Mouse (Mus musculus) CD8-positive naive resting alpha-beta T cell, adult 2 months (primary cell): ENCODE measurements around the gene Asb18.

Source experiments
- DNase-seq, 2 experiments: peaks; one replicate each; pipeline ENCODE4 v3.0.0; 2022; ENCODE audit warnings: low read depth in 2 of 2, low spot score in 2 of 2

Gene Asb18

DNA sequence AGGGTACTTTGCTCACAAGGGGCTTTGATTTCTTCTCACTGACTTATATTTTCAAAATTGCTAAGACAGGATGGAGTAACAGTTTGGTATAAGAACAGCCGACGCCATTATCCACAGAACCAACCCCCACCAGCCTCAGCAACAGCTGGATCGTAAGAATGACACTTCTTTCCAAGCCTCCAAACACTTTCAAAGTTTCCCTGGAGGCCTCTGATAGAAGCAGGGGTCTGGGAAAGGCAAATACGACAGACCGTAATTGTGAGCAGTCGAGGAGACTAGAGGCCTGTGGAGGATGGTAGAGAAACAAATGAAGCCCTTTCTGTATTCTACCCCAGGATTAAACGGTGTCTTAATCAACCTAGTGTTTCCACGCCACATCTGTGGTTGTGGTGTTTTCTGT is 42.6 kb downstream of the Asb18 start:
- DNase-seq: no peak

DNA sequence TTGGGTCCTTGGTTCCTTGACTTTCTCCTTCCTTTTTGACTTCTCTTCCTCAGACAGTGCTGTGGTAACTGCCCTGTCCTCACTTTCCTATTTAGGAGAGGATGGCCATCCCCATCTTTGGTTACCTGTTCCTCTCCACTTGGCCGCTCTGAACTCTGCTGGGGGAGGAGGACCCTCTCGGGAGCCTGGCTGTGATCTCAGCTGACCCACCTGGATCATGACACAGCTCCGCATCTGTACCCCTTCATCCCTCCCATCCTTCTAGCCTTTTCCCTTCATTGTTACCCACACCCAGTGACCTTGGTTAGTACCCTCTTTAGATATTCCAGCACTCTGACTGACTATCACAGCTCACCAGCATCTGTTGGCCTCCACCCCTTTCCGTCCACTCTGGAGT is 44.8 kb downstream of the Asb18 start:
- DNase-seq: no peak

DNA sequence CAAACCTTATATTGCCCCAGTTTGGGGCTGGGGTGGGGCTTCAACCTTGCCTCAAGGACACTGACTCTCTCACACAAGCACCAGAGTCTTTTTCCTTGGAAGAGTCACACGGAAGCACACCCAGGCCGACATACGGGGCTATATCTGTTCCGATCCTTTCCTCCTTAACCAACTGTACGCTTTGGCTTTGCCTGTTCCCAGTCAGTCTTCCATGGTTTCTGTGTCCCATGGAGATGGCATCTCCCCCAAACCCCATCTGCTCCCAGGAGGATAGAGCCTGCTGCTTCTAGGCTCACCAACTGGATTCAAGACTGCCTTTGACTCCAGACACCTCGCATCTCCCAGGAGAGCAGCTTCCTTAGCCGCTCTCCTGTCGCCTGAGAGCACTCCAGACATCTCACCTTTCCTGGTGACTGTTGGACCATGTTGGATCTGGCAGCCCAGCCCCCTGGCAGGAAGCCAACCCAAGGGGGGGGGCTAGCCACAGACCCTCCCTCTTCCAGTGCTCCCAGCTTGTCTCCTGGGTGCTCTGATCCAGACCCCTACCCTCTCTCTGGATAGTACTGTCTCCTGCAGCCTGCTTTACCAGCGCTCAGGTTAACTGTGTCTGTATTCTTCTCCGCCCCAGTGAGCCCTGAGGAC is 45.3 kb downstream of the Asb18 start:
- DNase-seq: no peak

DNA sequence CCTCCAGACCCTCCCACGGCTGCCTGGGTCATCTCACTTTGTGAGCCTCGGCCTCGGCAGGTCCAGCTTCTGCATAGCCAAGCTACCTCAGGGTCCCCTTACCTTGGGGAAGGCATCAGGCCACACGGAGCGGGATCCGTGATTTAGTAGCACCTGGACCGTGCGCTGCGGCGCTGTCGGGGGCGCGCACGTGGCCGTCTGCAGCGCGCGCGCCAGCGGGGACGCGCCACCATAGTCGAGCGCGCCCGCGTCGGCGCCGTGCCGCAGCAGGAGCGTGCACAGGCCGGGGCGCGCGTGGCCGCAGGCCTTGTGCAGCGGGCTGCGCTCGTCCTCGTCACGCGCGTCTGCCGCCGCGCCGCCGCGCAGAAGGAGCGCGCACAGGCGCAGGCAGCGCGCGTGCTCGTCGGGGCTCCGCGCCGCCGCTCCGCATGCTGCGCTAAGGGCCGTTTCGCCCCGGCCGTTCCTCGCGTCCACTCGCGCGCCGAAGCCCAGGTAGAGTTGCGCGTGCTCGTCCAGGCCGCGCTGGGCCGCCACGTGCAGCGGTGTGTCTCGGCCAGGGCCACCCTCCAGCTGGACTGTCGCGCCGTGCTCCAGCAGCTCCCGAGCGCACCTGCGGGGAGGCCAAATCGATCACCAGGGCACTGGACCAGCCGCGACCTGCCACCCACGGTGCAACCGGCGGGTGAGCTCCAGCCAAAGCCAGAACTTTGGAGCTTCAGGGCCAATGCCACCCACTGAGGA is 46.2 kb downstream of the Asb18 start:
- DNase-seq: no peak

GRCm38 (mm10) chr1:89967585-89967984 is 46.9 kb downstream of the Asb18 start:
- no peak for DNase-seq

- DNase-seq: no peak
Measured at GRCm38 (mm10) chr1:89964426-89964825, 50.0 kb downstream of the Asb18 start.

GRCm38 (mm10) chr1:89963296-89963695 is 51.2 kb downstream of the Asb18 start:
- no peak for DNase-seq

DNA sequence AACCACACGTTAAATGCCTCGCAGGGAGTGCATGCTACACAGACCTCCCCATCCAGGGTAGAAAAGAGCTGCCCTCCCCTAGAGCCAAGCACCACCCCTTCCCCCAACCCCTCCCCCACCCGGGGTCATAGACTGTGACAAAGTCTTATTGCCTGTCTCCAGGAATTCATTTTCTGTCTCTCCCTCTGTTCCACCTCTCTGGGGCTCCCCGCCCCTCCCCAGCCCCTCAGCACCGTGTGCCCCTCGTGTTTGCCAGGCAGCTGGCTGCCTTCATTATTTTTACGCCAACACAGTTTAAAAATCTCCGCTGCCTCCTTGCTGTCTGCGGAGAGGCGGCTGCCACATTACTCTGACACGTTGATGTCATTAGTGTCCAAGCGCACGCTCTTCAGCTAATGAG is 52.4 kb downstream of the Asb18 start:
- DNase-seq: no peak

DNA sequence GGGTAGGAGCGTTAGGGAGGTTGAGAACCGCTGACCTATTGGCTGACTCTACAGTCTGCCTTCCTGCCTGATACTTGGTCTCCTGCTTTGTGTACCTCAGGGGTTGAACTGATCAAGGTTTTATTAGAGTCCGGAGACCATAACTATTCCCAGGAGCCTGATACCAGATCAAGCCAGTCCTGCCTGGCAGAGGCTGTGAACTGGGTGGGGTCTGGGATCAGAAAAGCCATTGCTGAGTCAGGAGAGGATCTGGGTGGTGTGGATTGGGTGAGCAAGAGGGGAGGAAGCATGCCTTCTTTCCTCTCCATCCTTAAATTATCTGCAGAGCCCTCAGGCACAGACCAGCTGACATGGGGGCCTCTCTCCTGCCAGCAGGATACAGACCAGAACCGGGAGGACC is 55.1 kb downstream of the Asb18 start:
- no peak for DNase-seq

DNA sequence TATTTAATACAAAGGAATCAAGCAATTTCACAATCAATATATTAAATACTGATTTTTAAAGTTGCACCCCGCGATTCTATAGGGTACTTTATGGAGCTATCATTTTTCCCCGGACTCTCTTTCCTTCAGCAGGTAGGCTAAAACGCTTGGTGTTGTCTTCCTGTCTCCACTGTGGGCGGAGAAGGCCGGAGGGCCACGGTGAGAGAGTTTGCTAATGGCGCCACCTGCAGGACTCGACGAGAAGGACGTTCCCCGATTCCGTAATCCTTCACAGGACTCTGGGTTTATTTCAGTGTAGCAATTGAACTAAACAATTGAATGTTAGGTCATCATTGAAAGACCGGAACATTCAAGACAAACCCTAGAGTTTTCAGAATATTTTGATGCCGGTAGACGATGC is 71.3 kb downstream of the Asb18 start:
- peak in 1 of 2 experiments; percentile 11 for DNase-seq

GRCm38 (mm10) chr1:89942395-89942976 is 72.0 kb downstream of the Asb18 start:
- DNase-seq: no peak

DNA sequence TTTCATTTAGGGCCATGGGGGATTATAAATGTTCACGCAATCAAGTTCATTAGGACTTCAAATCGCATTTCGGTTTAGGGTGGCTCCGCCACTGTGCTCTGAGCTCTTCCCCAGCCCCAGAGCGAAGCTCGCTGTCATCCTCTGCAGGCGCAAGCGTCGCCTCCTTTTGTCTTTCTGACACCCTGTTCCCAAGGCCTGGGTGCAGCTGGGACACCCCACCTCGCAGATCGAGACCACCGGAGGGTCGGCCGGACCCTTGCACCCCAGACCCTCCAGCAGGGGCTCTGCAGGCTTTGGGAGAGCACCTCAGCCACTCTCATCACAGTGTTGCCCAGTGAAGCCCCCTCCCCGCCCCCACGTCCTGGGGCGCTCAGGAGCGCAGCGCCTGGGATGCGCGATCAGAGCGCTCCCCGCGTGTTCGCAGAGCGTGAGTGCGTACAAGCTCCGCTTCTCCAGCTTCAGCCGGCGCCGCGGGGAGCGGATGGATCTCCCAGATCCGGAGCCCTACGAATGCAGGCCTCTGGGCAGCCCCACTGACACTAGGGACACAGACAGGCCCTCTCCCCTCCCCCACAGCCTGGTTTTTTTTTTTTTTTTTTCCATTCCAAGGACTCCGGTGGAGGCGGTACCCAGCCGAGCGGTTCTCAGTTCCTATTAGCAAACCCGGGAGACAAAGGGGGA is 72.6 kb downstream of the Asb18 start:
- no peak for DNase-seq

DNA sequence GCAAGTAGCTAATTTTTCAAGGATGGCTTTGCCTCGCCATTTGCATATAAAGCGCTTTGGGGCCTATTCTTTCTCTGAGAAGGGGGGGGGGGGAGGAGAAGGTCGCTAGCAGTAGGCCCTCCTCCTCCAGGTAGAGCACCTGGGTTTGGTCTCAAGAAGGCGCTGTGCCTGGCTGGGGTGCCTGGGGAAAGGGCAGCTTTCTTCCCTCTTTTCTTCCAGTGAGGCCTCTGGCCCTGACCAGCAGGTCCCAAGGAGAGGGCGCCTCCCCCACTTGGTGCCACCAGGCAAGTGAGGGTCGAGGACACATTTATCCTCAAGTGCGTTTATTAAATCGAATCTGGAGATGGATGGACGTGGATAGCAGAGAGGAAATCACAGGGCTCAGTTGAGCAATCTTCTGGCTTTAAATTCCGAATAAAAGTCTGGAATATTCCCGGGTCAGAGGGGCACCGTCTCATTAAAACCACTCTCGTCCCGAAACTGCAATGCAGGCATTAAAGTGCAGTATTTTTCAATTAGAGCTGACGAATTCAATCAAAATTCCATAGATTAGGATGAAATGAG is 73.4 kb downstream of the Asb18 start:
- no peak for DNase-seq

- no peak for DNase-seq
Measured at GRCm38 (mm10) chr1:89939981-89940726, 74.3 kb downstream of the Asb18 start.

- DNase-seq: no peak
Measured at GRCm38 (mm10) chr1:89939596-89939960, 74.9 kb downstream of the Asb18 start.

GRCm38 (mm10) chr1:89938884-89939595 is 75.4 kb downstream of the Asb18 start:
- DNase-seq: no peak

DNA sequence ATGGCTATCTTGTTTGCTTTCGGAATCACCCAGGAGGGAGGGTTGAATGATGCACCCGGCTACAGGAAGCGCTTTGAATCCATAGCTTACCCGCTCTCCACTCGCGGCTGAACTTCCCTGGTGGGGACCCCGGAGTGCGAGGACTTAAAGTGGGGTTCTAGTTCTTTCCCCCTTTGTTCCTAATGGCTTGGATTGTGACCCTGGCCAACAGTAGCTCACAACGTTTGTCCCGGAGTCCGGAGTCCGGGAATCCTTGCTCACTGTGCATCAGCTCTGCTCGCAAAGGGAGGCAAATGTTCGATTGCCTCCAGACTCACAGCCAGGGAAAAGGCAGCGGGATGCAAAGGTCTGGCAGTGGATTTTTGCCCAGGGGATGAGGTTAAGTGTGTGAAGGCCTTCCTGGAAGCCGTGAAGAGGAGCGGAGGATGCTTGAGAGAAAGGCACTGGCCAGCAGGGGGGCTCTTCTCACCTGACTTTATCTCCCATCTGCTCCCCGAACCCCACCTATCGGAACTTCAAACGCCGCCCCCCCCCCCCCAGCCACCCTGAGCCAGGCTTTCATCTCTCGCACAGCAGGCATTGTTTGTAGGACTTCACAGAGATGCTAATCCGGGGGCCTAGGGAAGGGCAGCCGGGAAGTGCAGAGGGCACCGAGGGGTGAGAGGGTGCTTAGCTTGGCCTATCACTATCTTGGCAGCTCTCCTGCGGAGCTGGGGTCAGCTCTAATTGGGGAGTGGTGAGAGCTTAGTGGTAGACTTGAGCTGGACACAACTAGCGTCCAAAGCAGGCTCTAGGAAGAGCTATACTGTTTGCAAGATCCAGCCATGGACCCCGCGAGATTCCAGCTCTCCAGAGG is 78.7 kb downstream of the Asb18 start:
- DNase-seq: no peak

GRCm38 (mm10) chr1:89934316-89935260 is 79.9 kb downstream of the Asb18 start:
- no peak for DNase-seq
